Mouse (Mus musculus): ENCODE measurements around the gene U2af2.
A peak's percentile ranks its signal among the peaks of the same experiment; 100 is the strongest.

Gene U2af2

GRCm38 (mm10) chr7:5037467-5037866 lies 24.5 kb upstream of the U2af2 start:
- DNase-seq (ENCODE audit: low spot score in 2 of 2): no peak

GRCm38 (mm10) chr7:5038109-5038732 lies 23.7 kb upstream of the U2af2 start, which contains the start of gene Zfp784:
Gene Zfp784, minus strand, starts transcription at chr7:5038446.
- peak; percentile 88 to 91 for DNase-seq (ENCODE audit: low spot score in 2 of 2)

DNA sequence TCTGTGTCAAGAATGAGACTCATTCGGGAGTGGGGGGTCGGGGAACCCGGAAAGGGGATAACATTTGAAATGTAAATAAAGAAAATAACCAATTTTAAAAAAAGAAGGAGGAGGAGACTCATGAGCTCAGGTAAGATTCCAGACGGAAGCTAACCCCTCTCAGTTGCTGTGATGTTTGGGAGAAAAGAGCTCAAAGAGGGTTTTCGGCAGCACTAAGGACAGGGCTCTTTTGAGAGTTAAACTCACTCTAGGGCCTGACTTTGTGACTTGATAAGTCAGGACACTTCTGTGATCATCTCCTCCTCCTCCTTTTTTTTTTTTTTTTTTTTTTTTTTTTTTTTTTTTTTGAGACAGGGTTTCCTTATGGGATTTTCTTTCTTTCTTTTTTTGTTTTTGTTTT lies 23.0 kb upstream of the U2af2 start:
- DNase-seq (ENCODE audit: low spot score in 2 of 2): no peak

GRCm38 (mm10) chr7:5044981-5045380 lies 17.0 kb upstream of the U2af2 start:
- DNase-seq (ENCODE audit: low spot score in 2 of 2): no peak

DNA sequence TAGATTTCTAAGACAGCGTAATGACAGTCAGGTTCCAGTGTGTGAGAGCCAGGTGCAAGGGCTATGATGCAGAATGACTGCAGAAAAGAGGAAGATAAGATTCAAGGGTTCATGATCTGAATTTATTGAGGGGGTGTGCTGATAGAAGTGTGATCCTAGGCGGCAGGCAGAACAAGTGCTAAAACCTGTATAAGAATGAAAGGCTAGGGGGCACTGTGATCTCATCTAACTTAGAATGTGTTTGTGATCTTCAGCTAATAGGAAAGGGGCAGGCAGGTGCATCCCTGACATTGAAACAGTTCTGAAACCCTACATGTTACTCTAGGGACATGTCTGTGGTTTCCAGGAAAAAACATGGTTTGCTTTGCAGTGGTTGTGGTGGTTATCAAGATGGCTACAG lies 15.8 kb upstream of the U2af2 start:
- no peak for DNase-seq (ENCODE audit: low spot score in 2 of 2)

DNA sequence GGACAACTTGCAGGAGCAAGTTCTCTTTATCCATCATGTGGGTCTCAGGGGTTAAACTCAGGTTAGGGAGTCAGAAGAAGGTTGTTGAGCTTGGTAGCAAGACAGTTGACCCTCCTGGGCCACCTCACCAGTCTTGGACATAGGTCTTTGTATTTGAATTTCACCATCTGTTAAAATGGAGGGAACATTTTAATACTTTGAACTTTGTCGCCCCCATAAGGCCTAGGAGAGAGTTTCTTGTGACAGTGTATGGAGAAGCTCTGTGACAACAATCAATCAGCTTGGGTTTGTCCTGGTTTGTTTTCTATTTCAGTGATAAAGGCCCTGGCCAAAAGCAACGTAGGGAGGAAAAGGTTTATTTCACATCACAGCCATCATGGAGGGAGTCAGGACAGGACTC lies 14.6 kb upstream of the U2af2 start:
- no peak for DNase-seq (ENCODE audit: low spot score in 2 of 2)

DNA sequence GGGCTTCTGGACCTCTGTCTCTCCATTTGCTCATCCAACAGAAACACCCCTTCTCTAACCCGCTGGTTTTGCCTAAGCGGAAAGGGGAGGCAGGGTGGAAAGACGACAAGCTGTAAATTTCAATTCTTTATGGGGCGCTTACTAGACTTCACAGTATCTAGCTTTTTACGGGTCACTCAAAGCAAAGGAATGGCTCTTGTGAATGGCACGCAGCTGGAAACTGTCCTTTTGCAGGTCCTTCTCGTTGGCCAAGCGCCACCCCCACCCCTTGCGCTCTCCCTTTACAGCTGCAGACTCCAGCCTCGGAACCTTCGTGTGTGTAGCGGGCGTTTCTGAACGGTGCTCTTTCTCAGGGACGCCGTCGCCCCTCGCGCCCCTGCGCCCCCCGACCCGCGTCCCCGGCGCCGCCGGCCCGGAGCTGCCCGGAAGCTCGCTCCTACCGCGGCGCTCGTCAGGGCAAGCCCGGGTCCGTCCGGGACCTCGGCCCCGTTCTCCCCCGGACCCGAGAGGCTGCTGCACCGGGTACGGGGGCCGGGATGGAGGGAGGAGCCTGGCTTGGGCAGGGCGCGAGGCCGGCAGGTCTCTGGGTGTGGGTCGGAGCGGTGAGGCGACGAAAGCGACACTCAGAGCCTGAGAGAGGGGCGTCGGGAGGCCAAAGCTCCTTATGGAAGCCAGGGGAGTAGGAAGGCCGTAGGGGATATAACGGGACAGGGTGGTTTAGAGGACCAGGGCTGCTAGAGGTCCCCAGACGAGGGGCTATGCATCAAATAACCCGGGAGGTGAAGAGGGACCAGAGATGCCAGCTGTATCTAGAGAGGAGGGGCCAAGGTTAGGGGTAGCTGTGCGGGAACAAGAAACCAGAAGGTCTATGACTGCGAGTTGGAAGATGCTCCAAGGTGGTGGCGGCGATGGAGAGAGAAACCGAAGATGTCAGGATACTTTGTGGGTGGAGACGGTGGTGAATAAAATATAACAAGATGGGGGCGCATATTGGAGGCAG lies 10.4 kb upstream of the U2af2 start, which contains the start of gene Zfp580:
Gene Zfp580, plus strand, starts transcription at position 346 of the 1,000 bp plus-strand sequence.
- DNase-seq (ENCODE audit: low spot score in 2 of 2): peak in 1 of 2 experiments; percentile 56

DNA sequence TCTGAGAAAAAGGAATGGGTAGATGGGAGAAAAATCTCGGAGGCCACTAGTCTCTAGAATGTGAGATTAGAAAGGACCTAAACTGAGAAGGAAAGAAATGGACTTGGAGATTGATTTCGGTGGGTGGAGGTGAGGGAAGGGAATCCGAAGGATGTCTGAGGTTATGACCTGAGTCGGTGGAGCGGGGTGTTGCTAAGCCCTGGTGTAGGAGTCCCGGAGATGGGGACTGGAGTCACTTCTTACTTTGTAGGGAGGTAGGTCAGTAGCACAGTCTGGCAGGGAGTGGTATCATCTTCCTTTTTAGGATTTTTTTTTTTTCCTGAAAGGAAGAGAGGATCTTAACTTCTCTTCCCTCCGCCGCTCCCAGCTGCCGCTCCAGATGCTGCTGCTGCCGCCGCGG lies 9.5 kb upstream of the U2af2 start:
- DNase-seq (ENCODE audit: low spot score in 2 of 2): no peak

GRCm38 (mm10) chr7:5052931-5053343 lies 9.0 kb upstream of the U2af2 start:
- DNase-seq (ENCODE audit: low spot score in 2 of 2): no peak

DNA sequence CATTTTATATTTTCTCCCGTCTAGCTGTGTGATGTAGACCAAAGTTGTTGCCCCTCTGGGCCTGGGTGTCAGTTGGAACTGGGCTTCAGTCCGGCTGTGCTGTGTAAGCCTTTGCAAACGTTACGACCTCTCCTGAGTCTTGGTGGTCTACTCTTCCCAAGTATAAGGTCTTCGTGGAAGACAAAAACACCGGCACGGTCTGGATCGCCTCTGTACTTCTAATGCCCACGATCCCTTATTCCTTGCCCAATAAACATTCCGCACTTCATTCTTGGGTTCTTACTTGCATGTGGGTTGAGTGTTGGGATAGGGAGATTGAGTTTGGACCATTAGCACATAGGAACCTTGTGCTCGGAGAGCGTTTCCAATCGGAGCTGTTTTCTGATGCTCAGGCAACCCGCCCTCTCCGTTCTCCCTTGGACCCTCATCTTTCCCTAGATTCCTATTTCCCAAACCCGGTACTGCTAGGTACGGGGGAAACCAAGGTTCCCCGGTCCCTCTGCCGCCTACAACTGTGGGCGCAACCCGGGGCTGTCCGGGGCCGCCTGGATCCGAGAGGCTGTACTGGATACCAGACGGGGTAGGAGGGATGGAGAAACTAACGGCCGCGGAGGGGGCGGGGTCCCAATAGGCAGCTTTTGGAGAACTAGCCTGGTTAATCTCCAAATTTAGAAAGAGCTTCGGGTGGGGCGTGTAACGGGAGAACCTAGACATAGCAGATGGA lies 8.3 kb upstream of the U2af2 start:
- no peak for DNase-seq (ENCODE audit: low spot score in 2 of 2)

DNA sequence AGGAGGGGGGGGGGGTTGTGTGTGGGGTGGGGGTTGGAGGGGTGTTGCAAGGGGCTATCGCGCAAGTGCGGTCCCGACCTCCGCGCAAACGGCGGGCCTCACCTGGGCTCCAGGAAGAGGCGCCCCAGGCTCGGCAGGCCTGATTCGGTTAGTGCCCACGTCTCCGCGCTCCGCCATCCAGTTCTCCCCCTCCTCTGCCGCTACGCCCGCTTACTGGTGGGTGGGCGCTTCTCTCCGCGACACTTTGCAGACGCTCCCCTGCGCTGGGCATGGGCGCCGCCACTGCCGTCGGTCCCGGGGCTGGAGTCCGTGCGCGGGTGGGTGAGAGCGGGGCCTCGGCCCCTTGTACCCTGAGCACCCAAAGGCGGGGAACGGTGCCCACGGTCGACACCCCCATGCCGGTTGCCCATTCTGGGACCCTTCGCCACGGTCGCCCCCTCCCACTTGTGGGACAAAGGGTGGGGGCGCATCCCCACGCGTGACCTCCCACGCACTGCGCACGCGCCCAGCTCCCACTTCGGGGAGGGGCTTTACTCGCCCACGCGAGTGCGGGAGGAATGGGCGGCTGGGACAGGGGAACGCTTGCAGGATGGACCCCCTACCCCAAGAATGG lies 5.2 kb upstream of the U2af2 start:
- DNase-seq (ENCODE audit: low spot score in 2 of 2): no peak

DNA sequence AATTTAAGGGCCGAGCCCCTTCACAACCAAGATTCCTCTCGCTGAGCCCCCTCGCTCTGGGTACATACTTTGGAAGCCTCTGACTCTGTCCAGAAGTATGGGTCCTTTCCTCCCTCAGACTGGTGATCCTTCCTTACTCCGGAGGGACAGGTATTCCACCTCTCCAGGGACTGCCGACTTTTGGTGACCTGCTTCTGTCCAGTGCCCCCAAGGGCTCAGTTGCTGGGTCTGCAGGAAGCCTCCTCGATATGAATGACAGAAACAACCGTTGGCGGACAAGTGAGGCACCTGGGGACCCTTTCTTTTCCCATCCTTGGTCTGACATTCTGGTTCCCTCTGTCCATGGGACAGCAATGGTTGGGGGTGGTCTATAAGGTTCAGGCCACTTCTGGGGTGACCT lies 4.6 kb upstream of the U2af2 start:
- no peak for DNase-seq (ENCODE audit: low spot score in 2 of 2)

DNA sequence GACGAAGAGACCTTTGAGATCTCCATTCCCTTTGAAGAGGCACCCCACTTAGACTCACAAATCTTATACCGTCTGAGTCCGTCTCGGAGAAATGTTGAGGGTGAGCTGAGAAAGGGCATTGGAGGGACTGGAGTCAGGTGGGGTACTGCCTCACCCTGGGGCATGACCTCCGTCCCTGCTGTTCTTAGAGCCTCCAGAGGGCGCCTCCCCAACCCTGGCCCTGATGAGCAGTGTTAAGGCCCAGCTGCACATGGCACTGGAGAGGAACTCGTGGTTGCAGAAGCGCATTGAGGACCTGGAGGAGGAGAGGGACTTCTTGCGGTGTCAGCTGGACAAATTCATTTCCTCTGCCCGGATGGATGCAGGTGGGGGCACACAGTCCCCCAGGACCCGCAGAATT lies 4.1 kb upstream of the U2af2 start:
- DNase-seq (ENCODE audit: low spot score in 2 of 2): no peak

GRCm38 (mm10) chr7:5058631-5059030 lies 3.3 kb upstream of the U2af2 start:
- no peak for DNase-seq (ENCODE audit: low spot score in 2 of 2)

- DNase-seq (ENCODE audit: low spot score in 2 of 2): no peak
These were observed 2.5 kb upstream of the U2af2 start for GRCm38 (mm10) chr7:5059421-5059820.

DNA sequence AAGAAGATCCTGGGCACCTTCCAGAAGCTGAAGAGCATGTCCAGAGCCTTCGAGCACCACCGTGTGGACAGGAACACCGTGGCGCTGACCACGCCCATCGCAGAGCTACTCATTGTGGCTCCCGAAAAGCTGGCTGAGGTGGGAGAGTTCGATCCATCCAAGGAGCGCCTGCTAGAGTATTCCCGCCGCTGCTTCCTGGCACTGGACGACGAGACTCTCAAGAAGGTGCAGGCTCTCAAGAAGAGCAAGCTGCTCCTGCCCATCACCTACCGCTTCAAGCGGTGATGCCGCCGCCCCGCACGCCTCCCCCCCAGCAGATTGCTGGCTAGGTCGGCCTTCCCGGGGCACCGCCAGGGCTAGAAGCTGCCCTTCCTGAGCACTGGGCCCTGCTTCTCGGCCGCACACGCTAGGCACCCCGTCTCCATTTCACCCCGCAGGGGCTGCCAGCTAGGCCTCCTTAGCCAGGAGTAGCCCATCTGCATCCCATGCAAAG lies 1.7 kb upstream of the U2af2 start:
- peak; percentile 57 to 71 for DNase-seq (ENCODE audit: low spot score in 2 of 2)

- peak; percentile 92 to 93 for DNase-seq (ENCODE audit: low spot score in 2 of 2)
These were observed 784 bp upstream of the U2af2 start for GRCm38 (mm10) chr7:5060944-5061773.

DNA sequence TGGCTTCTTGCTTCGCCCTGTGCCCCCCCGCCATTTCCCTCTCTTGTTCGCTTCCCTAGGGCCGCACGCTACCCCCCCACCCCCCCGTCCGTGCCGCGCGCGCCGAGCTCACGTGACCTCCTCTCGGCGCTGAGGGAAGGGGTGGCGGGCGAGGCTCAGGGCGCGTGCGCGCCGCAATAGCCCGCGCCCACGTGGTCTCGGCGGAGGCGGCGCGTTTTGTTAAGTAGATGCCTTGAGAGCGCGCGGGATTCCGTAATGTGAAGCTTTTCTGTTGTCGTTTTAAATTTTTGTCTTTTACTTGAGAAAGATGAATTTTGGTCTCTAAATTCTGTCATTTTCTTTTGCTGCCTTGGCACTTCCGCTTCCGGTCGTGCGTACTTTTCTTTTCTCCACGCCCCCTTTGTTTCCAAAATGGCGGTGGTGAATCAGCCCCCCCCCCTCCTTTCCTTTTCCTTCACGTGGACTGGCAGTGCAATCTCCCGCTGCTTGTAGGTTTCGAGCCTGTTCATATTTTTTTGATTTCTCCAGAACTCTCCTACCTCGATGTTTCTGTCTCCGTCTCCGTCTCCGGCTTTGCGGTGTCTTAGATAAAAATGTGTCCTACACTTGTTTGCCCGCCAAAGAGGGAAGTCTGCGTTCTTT lies 538 bp downstream of the U2af2 start:
- DNase-seq (ENCODE audit: low spot score in 2 of 2): no peak

- DNase-seq (ENCODE audit: low spot score in 2 of 2): no peak
These were observed 2.9 kb downstream of the U2af2 start for GRCm38 (mm10) chr7:5064886-5065285.

- DNase-seq (ENCODE audit: low spot score in 2 of 2): no peak
These were observed 11.6 kb downstream of the U2af2 start for GRCm38 (mm10) chr7:5073586-5073985.
